Mouse (Mus musculus) layer of hippocampus, adult 18-20 months (tissue): Measurements from ENCODE around the gene Dnajb7. TPM values are rescaled to one million over a fixed set of nuclear protein-coding genes. Genes with fewer than 3 reads are reported as not detected.
"Not testable (repeated sequence)": the region's sequence is repeated elsewhere in the genome, so short reads cannot be mapped to it uniquely, and the experiment has no call there.

Source experiments
- DNase-seq, 2 experiments: peaks; one replicate each; pipeline ENCODE4 v3.0.0; 2022; ENCODE audit warnings: low spot score in 2 of 2
- long read RNA-seq: library from polyadenylated mRNA; stranded (forward); transcript quantifications from one replicate; pipeline ENCODE4 v2.0.0, GENCODE M21; 2021
- total RNA-seq, 2 experiments: library from RNA; stranded (reverse); gene quantifications; 2 replicates each; pipeline ENCODE4 v1.2.3; 2021

The Dnajb7 gene
- total RNA-seq: not detected
- long read RNA-seq: 0 reads

DNA sequence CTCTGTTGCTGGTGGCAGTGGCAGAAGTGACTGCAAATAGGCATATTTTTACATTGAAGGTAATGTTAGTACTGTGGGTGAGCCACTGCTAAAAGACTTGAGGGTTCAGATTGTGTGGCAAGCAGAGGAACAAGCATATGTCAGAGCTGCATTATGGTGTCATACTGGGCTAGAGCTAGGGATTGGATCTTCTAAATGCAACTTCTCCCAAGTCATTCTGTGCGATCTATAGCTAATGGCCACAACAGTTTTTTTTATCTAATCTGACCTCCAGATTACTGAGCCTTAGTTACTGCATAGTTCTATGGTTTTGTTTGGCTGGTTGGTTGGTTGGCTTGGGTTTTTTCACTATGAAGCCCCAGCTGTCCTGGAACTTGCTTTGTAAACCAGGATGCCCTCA lies at the start of gene Dnajb7:
Gene Dnajb7, minus strand, starts transcription at position 101 of the 400 bp plus-strand sequence.
- DNase-seq: no peak

DNA sequence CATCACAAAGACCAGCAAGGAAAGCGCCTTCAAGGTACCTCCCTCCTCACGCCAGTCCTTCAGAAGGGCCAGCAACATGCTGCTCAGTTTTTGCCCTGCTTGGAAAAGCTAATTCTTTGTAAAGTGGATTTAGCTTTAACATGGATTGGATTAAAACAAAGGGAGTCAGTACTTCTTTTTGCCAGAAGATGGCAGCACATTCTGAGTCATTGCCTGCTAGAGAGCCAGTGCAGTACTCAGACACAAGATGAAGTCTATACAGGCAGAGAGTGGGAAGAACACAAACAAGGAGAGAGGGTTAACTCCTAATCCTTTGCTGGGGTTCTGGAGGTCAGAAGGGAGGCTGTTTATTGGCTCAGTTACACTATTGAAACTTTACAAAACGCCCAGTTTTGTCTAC lies 40.4 kb upstream of the Dnajb7 start:
- DNase-seq: peak; percentile 45 to 84

GRCm38 (mm10) chr15:81439236-81439635 lies 31.1 kb upstream of the Dnajb7 start:
- no peak for DNase-seq

GRCm38 (mm10) chr15:81438345-81438744 lies 30.2 kb upstream of the Dnajb7 start:
- no peak for DNase-seq

- DNase-seq: no peak
Measured at GRCm38 (mm10) chr15:81431195-81431594, 23.1 kb upstream of the Dnajb7 start.

- DNase-seq: no peak
Measured at GRCm38 (mm10) chr15:81427947-81428346, 19.8 kb upstream of the Dnajb7 start.

DNA sequence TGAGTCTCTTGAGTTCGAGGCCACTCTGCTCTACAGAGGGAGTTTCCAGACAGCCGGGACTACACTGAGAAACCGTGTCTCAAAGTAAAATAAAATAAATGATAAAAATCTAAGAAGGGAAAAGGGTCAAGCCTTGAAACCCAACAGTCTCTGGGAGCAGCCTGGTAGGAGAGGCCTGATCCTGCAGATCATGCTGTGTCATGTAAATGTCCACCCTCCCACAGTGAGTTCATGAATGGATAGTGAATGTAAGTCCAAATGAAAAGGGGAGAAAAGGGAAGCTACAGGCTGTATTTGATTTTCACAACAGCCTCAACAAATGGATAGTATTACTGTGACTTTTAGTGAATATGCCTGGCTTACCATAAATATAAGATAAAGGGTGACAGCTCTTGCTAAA lies 17.2 kb upstream of the Dnajb7 start:
- DNase-seq: no peak

- peak; percentile 16 to 43 for DNase-seq
Measured at GRCm38 (mm10) chr15:81422156-81422681, 14.1 kb upstream of the Dnajb7 start.

DNA sequence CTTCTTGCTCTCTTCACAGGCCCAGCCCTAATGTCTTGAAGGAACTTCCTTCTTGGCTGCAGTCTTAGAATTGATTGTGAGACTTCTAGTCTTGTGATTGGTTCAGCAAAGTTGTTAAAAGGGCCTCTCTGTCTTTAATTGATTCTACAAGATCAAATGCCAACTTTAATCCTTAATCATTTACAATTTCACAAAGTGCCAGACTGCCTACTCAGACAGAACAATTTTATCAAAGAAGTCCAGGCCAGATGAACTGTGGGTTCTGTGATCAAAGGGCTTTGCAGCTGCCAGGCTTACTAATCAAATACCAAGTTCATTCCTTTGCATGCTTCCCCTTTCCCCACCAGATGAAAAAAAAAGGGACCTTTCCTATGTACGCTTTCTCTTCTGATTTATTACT lies 13.4 kb upstream of the Dnajb7 start:
- DNase-seq: no peak

GRCm38 (mm10) chr15:81418065-81418464 lies 10.0 kb upstream of the Dnajb7 start:
- DNase-seq: no peak

- not testable (repeated sequence) for DNase-seq
Measured at GRCm38 (mm10) chr15:81416763-81417310, 8.7 kb upstream of the Dnajb7 start.

- no peak for DNase-seq
Measured at GRCm38 (mm10) chr15:81405008-81405407, 3.1 kb downstream of the Dnajb7 start.

- peak; percentile 94 to 98 for DNase-seq
Measured at GRCm38 (mm10) chr15:81399638-81400315, 8.3 kb downstream of the Dnajb7 start, which contains the start of the genes St13 and Xpnpep3. Gene St13, minus strand, starts transcription at chr15:81400077. Gene Xpnpep3, plus strand, starts transcription at chr15:81400138.

GRCm38 (mm10) chr15:81399297-81399637 lies 8.8 kb downstream of the Dnajb7 start:
- DNase-seq: no peak

GRCm38 (mm10) chr15:81398189-81398588 lies 9.9 kb downstream of the Dnajb7 start:
- DNase-seq: no peak

DNA sequence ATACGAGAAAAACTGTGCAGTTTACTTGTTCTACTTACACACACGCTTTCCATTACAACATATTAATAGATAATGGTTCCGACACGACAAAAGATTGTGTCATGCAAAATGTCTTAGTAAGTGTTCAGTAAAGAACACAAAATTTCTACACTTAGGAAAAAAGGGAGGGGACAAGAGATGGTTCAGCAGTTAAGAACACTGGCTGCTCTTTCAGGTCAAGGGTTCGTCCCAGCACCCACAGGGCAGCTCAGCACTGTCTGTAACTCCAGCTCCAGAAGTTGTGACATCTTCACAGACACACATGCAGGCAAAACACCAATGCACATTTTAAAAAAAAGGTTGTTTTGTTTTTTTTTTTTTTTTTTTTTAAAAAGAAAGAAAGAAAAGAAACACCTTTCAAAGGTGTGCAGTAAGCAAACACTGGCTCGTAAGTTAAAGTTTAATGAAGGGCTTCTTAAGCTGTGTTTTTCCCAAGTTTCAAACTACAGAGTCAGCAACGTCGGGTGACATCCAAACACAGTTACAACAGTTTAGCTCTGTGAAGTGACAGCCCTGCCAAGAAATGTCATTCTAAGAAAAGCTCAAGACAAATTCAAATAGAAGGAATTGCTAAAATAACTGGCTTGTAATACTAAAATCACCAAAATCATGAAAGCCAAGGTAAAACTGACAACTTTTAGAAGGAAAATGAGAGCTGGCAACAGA lies 13.7 kb downstream of the Dnajb7 start:
- DNase-seq: no peak

GRCm38 (mm10) chr15:81392997-81393396 lies 15.1 kb downstream of the Dnajb7 start:
- DNase-seq: peak; percentile 56 to 76

DNA sequence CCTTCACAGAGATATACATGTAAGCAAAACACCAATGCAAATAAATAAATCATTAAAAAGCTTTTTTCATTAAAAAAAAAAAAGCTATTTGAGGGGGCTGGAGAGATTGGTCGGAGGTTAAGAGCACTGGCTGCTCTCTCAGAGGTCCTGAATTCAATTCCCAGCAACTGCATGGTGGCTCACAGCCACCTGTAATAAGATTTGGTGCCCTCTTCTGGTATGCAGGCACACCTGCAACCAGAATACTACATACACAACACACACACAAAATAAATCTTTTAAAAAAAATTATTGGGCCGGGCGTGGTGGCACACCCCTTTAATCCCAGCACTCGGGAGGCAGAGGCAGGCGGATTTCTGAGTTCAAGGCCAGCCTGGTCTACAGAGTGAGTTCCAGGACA lies 21.8 kb downstream of the Dnajb7 start:
- DNase-seq: no peak

GRCm38 (mm10) chr15:81378845-81379244 lies 29.3 kb downstream of the Dnajb7 start:
- DNase-seq: no peak

DNA sequence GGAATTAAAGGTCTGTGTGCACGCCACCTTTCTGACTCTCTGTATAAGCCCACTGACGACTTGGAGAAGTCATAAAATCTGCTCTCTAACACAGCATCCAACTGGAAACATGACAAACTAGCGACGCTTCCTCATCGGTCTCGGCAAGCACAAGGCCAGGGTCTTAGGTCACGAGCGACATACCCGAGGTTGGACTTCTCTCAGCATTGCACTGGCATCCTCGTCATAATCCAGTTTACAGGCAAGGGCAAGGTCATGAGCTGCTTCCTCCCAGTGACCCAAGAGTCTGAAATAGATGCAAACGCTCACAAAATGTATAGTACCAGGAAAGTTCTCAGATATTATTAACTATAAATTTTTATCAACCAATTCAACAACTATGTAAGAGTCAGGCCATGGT lies 33.5 kb downstream of the Dnajb7 start:
- no peak for DNase-seq

DNA sequence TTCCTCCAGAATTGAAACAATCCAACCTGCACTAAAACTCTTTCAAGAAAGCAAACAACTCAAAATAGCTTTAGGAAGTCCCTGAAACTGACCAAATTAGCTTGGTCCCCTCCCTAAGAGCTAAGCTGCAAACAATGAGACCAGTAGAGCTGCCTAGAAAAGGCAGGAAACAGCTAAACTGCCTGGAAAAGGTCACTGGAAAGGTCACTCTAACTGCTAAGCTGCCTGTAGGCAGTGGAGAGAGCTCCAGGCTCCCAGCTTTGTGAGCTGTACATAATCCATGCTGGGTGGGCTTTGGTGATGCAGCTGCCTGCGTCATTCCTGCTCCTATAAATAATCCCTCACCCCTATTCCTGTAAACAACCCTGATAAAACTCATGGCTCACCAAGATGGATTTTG lies 37.7 kb downstream of the Dnajb7 start:
- DNase-seq: no peak

GRCm38 (mm10) chr15:81368601-81369000 lies 39.5 kb downstream of the Dnajb7 start:
- no peak for DNase-seq
